Mouse (Mus musculus) bone marrow, adult 2 months (tissue): ENCODE results near the gene Mrpl52.

Experiments used
- CTCF ChIP-seq: fragments of 200-500 bp; IDR thresholded peaks from 2 replicates; pipeline ENCODE4 v1.5.1; 2011; ENCODE audit warnings: low read length, control low read depth; ENCODE audit not compliant: control insufficient read depth, insufficient read depth
- POLR2A ChIP-seq: fragments of 200-500 bp; IDR thresholded peaks from 2 replicates; pipeline ENCODE4 v1.6.1; 2011; ENCODE audit warnings: low read depth, mild to moderate bottlenecking, control low read depth, low read length, borderline replicate concordance; ENCODE audit not compliant: control insufficient read depth

- TF ChIP-seq CTCF: no peak
- TF ChIP-seq POLR2A: 0 out of 2 replicates have a peak, but pooled peaks have one; percentile 17
Observed at GRCm38 (mm10) chr14:54432078-54432836, 5.5 kb downstream of the Mrpl52 start.
